Mouse (Mus musculus): Measurements from ENCODE around the gene Afg1l. TPM values are rescaled to one million over a fixed set of nuclear protein-coding genes. Genes with fewer than 3 reads are reported as not detected.

Afg1l gene
- polyA plus RNA-seq, 1 experiment from 2014 or later, result 13.4 TPM

DNA sequence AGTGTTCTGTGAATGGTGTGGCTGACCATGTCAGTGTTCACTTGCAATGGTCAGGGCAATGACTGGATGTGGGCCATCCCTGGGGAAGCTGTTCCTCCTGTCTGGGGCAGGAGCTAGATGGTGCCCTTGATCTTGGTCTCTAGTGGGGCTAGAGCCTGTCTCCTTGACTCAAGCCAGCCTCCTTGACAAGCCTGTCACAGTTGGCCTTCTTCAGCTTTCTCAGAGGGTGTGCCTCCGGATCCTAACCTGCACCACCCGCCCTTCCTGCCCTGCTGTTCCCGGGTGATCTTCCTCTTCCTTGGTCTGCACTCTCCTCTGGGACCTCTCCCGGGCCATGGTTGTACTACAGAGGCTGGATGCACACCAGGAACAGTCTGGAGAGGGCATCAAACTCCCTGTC, 177.6 kb downstream of the Afg1l start:
- 51% methylated on average over 4 of the region's 4 CpGs for WGBS (ENCODE audit: insufficient replicate concordance)
- Histone ChIP-seq H3K9me3 (replicated peaks; ENCODE audit: control insufficient read depth, low read length) (peaks cover 5% of the 10 kb centered on the region; the same call in 1 of the 2 replicates), H3K4me3 (ENCODE audit: low read depth, low read length) (no peak overlapping the region), H3K4me2 (no peak overlapping the region), H3K4me1 (ENCODE audit: control insufficient read depth, insufficient read depth, low read length) (no peaks in the 10 kb centered on the region), H3K27ac (ENCODE audit: low read depth, low read length) (no peak overlapping the region), H3K36me3 (ENCODE audit: control insufficient read depth, insufficient read depth, low read length) (no peaks in the 10 kb centered on the region), H3K9ac (ENCODE audit: low read depth, low read length) (no peak overlapping the region), H3K27me3 (ENCODE audit: control insufficient read depth, insufficient read depth, low read length) (no peaks in the 10 kb centered on the region; the same call in 1 of the 2 replicates)
- ATAC-seq (replicated peaks; ENCODE audit: insufficient number of reproducible peaks, low FRiP score, low TSS enrichment), result no peak

DNA sequence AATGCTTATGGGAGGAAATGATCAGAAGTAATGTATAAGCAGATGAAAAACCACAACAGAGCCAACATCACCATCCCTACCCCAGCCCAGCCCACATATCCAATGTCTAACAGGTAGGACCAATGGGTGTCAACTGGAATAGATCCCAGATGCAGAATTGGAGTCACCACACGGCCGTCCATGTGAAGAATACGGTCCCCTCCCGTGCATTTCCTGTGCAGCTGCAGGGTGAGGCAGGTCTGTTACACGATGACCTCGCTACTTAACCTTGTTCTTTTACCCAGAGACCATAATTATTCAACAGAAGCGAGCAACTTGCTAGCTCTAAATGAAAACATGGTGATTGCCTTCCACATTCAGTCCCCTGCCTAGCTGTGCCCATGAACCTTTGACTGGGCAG, 178.4 kb downstream of the Afg1l start:
- H3K9ac ChIP-seq (ENCODE audit: low read depth, low read length), result no peak overlapping the region
- H3K4me2 ChIP-seq, result no peak overlapping the region
- ATAC-seq (replicated peaks; ENCODE audit: insufficient number of reproducible peaks, low FRiP score, low TSS enrichment), result no peak
- no peaks in the 10 kb centered on the region; the same call in 1 of the 2 replicates for H3K27me3 ChIP-seq (ENCODE audit: control insufficient read depth, insufficient read depth, low read length)
- H3K36me3 ChIP-seq (ENCODE audit: control insufficient read depth, insufficient read depth, low read length), result no peaks in the 10 kb centered on the region
- 63% methylated on average over 7 of the region's 7 CpGs for WGBS (ENCODE audit: insufficient replicate concordance)
- peaks cover 5% of the 10 kb centered on the region; the same call in 1 of the 2 replicates for H3K9me3 ChIP-seq (replicated peaks; ENCODE audit: control insufficient read depth, low read length)
- H3K4me3 ChIP-seq (ENCODE audit: low read depth, low read length), result no peak overlapping the region
- H3K4me1 ChIP-seq (ENCODE audit: control insufficient read depth, insufficient read depth, low read length), result no peaks in the 10 kb centered on the region
- no peak overlapping the region for H3K27ac ChIP-seq (ENCODE audit: low read depth, low read length)

DNA sequence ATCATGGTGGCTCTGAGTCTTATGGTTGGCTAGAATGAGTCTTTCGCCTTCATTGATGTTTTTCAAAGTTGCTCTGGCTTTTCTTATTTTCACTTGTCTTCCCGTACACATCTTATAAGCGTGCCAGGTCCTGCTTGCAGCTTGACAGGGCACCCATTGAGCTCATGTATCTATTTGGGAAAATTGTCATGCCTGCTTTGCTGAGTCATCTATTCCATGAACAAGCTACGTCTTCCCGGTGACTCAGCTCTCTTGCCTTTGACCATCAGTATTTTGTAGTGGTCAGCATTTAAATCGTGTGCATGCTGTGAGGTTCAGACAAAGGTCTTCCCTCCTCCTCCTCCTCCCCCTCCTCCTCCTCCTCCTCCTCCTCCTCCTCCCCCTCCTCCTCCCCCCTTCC, 178.9 kb downstream of the Afg1l start:
- H3K27me3 ChIP-seq (ENCODE audit: control insufficient read depth, insufficient read depth, low read length), result no peaks in the 10 kb centered on the region; the same call in 1 of the 2 replicates
- H3K36me3 ChIP-seq (ENCODE audit: control insufficient read depth, insufficient read depth, low read length), result no peaks in the 10 kb centered on the region
- peaks cover 5% of the 10 kb centered on the region; the same call in 1 of the 2 replicates for H3K9me3 ChIP-seq (replicated peaks; ENCODE audit: control insufficient read depth, low read length)
- WGBS (ENCODE audit: insufficient replicate concordance), result 78% methylated on average over 6 of the region's 6 CpGs
- H3K27ac ChIP-seq (ENCODE audit: low read depth, low read length), result no peak overlapping the region
- H3K4me2 ChIP-seq, result no peak overlapping the region
- H3K4me1 ChIP-seq (ENCODE audit: control insufficient read depth, insufficient read depth, low read length), result no peaks in the 10 kb centered on the region
- H3K9ac ChIP-seq (ENCODE audit: low read depth, low read length), result no peak overlapping the region
- H3K4me3 ChIP-seq (ENCODE audit: low read depth, low read length), result no peak overlapping the region
- no peak for ATAC-seq (replicated peaks; ENCODE audit: insufficient number of reproducible peaks, low FRiP score, low TSS enrichment)

DNA sequence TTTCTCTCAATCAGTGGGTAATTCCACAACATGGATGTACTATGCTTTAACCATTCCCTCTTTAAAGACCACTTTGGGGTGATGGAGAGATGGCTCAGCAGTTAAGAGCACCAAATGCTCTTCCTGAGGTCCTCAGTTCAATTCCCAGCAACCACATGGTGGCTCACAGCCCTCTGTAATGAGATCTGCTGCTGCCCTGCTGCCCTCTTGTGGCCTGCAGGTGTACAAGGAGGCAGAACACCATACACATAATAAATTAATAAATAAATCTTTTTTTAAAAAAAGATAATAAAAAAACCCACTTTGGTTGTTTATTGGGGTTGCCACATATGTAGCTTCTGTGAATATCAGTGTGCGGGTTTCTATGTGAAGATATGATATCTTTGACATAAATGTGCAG, 180.4 kb downstream of the Afg1l start:
- Histone ChIP-seq H3K27me3 (ENCODE audit: control insufficient read depth, insufficient read depth, low read length) (no peaks in the 10 kb centered on the region), H3K4me1 (ENCODE audit: control insufficient read depth, insufficient read depth, low read length) (peaks cover 4% of the 10 kb centered on the region; the same call in 1 of the 2 replicates), H3K27ac (ENCODE audit: low read depth, low read length) (no peak overlapping the region), H3K36me3 (ENCODE audit: control insufficient read depth, insufficient read depth, low read length) (no peaks in the 10 kb centered on the region), H3K4me2 (no peak overlapping the region), H3K4me3 (ENCODE audit: low read depth, low read length) (no peak overlapping the region), H3K9ac (ENCODE audit: low read depth, low read length) (no peak overlapping the region), H3K9me3 (replicated peaks; ENCODE audit: control insufficient read depth, low read length) (peaks cover 5% of the 10 kb centered on the region; the same call in 1 of the 2 replicates)
- ATAC-seq (replicated peaks; ENCODE audit: insufficient number of reproducible peaks, low FRiP score, low TSS enrichment), result no peak
- WGBS (ENCODE audit: insufficient replicate concordance), result 68% methylated on average over 1 of the region's 1 CpGs

DNA sequence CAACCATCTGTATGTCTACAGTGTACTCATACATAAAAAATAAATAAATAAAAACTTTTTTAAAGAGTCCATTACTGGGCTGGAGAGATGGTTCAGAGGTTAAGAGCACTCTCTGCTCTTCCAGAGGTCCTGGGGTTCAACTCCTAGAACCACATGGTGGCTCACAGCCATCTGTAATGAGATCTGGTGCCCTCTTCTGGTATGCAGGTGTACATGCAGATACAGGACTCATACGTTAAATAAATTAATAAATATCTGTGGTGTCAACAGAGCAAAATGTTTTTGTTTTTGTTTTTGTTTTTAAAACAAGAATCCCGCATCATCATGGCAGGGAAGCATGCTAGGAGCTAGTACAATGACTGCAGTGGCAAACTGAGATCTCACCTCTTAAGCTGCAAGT, 181.3 kb downstream of the Afg1l start:
- no peak overlapping the region for H3K9ac ChIP-seq (ENCODE audit: low read depth, low read length)
- no peak overlapping the region for H3K4me3 ChIP-seq (ENCODE audit: low read depth, low read length)
- peaks cover 5% of the 10 kb centered on the region; the same call in 1 of the 2 replicates for H3K9me3 ChIP-seq (replicated peaks; ENCODE audit: control insufficient read depth, low read length)
- no peak overlapping the region for H3K27ac ChIP-seq (ENCODE audit: low read depth, low read length)
- 79% methylated on average over 2 of the region's 2 CpGs for WGBS (ENCODE audit: insufficient replicate concordance)
- H3K36me3 ChIP-seq (ENCODE audit: control insufficient read depth, insufficient read depth, low read length), result no peaks in the 10 kb centered on the region
- H3K4me2 ChIP-seq, result no peak overlapping the region
- ATAC-seq (replicated peaks; ENCODE audit: insufficient number of reproducible peaks, low FRiP score, low TSS enrichment), result no peak
- peaks cover 4% of the 10 kb centered on the region; the same call in 1 of the 2 replicates for H3K4me1 ChIP-seq (ENCODE audit: control insufficient read depth, insufficient read depth, low read length)
- H3K27me3 ChIP-seq (ENCODE audit: control insufficient read depth, insufficient read depth, low read length), result no peaks in the 10 kb centered on the region

DNA sequence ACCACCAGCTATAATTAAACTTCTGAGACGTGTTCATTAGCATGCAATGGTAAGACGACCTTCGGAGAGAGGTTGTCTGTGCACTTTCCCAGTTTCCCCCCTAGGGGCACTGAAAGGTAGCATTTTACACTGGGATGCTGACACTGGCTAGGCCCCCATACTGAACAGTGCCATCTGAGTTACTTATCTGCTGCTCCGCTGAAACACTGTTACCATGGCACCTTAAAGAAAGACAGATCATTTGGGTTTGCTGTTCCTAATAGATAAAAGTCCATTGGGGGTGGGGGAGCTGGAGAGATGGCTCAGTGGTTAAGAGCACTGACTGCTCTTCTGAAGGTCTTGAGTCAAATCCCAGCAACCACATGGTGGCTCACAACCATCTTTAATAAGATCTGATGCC, 181.8 kb downstream of the Afg1l start:
- WGBS (ENCODE audit: insufficient replicate concordance), result 52% methylated on average over 4 of the region's 4 CpGs
- Histone ChIP-seq H3K36me3 (ENCODE audit: control insufficient read depth, insufficient read depth, low read length) (no peaks in the 10 kb centered on the region), H3K4me3 (ENCODE audit: low read depth, low read length) (no peak overlapping the region), H3K4me1 (ENCODE audit: control insufficient read depth, insufficient read depth, low read length) (peaks cover 4% of the 10 kb centered on the region; the same call in 1 of the 2 replicates), H3K27ac (ENCODE audit: low read depth, low read length) (no peak overlapping the region), H3K9me3 (replicated peaks; ENCODE audit: control insufficient read depth, low read length) (peaks cover 5% of the 10 kb centered on the region; the same call in 1 of the 2 replicates), H3K4me2 (no peak overlapping the region), H3K27me3 (ENCODE audit: control insufficient read depth, insufficient read depth, low read length) (no peaks in the 10 kb centered on the region), H3K9ac (ENCODE audit: low read depth, low read length) (no peak overlapping the region)
- no peak for ATAC-seq (replicated peaks; ENCODE audit: insufficient number of reproducible peaks, low FRiP score, low TSS enrichment)

DNA sequence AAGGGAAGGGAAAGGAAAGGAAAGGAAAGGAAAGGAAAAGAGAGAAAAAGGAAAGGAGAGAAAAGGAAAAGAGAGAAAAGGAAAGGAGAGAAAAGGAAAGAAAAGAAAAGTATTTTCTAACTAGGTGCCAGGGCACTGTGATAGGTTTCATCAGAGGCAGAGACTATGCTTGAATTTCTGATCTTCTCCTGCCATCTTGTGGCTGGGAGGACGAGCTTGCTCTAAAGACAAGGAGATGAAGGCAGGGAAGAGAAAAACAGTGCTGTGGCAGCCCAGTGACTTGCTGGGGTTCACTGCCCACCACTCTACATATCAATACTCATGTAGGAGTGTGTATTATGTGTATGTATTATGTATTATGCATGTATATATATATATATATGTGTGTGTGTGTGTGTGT, 183.3 kb downstream of the Afg1l start:
- no peak overlapping the region for H3K4me2 ChIP-seq
- no peaks in the 10 kb centered on the region for H3K27me3 ChIP-seq (ENCODE audit: control insufficient read depth, insufficient read depth, low read length)
- H3K36me3 ChIP-seq (ENCODE audit: control insufficient read depth, insufficient read depth, low read length), result no peaks in the 10 kb centered on the region
- peaks cover 4% of the 10 kb centered on the region; the same call in 1 of the 2 replicates for H3K4me1 ChIP-seq (ENCODE audit: control insufficient read depth, insufficient read depth, low read length)
- H3K4me3 ChIP-seq (ENCODE audit: low read depth, low read length), result no peak overlapping the region
- no peak for ATAC-seq (replicated peaks; ENCODE audit: insufficient number of reproducible peaks, low FRiP score, low TSS enrichment)
- H3K9ac ChIP-seq (ENCODE audit: low read depth, low read length), result no peak overlapping the region
- H3K9me3 ChIP-seq (replicated peaks; ENCODE audit: control insufficient read depth, low read length), result peaks cover 5% of the 10 kb centered on the region; the same call in 1 of the 2 replicates
- 0% methylated on average over 1 of the region's 1 CpGs for WGBS (ENCODE audit: insufficient replicate concordance)
- H3K27ac ChIP-seq (ENCODE audit: low read depth, low read length), result no peak overlapping the region

DNA sequence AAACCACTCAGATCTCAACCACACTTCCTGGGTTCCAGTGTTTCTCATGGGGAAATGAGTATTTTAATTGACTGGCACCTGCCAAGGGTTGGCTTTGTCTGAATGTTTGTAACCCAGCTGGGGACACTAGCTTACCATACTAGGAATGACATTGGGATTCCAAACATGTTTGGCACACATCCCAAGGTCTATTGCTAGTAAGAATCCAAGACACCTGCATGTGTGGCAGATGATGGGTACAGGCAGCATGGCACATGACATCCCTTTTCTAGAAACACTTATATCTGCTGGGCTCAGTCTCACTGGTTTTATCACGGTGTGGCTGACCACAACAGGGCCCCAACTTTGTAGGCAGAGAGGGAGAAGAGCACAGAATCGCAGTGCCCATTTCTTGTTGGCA, 184.0 kb downstream of the Afg1l start:
- no peak overlapping the region for H3K9ac ChIP-seq (ENCODE audit: low read depth, low read length)
- no peaks in the 10 kb centered on the region for H3K36me3 ChIP-seq (ENCODE audit: control insufficient read depth, insufficient read depth, low read length)
- no peaks in the 10 kb centered on the region for H3K27me3 ChIP-seq (ENCODE audit: control insufficient read depth, insufficient read depth, low read length)
- peaks cover 5% of the 10 kb centered on the region; the same call in 1 of the 2 replicates for H3K9me3 ChIP-seq (replicated peaks; ENCODE audit: control insufficient read depth, low read length)
- no peak for ATAC-seq (replicated peaks; ENCODE audit: insufficient number of reproducible peaks, low FRiP score, low TSS enrichment)
- no peak overlapping the region for H3K4me2 ChIP-seq
- H3K27ac ChIP-seq (ENCODE audit: low read depth, low read length), result no peak overlapping the region
- peaks cover 4% of the 10 kb centered on the region; the same call in 1 of the 2 replicates for H3K4me1 ChIP-seq (ENCODE audit: control insufficient read depth, insufficient read depth, low read length)
- H3K4me3 ChIP-seq (ENCODE audit: low read depth, low read length), result no peak overlapping the region
- WGBS (ENCODE audit: insufficient replicate concordance), result 58% methylated on average over 2 of the region's 2 CpGs

DNA sequence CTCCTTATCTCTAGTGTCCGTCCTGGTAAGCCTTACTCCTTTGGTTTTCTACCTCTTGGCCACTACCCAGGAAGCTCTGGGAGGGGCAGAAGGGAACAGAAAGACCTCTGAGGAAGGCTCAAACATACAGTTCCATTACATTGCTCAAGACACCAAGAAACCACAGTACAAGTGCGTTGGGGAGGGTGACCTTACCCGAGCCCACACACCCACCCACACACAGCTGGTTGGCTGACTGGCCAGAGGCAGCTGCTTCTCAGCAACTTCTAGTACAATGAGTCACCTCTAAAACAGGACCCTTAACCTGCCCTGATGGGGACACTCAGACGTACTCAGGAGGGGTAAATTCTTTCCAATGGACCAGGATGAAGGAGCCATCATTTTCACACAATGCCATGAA, 184.5 kb downstream of the Afg1l start:
- Histone ChIP-seq H3K9me3 (replicated peaks; ENCODE audit: control insufficient read depth, low read length) (peaks cover 5% of the 10 kb centered on the region; the same call in 1 of the 2 replicates), H3K36me3 (ENCODE audit: control insufficient read depth, insufficient read depth, low read length) (no peaks in the 10 kb centered on the region), H3K4me2 (no peak overlapping the region), H3K4me1 (ENCODE audit: control insufficient read depth, insufficient read depth, low read length) (peaks cover 4% of the 10 kb centered on the region; the same call in 1 of the 2 replicates), H3K27ac (ENCODE audit: low read depth, low read length) (no peak overlapping the region), H3K4me3 (ENCODE audit: low read depth, low read length) (no peak overlapping the region), H3K27me3 (ENCODE audit: control insufficient read depth, insufficient read depth, low read length) (no peaks in the 10 kb centered on the region), H3K9ac (ENCODE audit: low read depth, low read length) (no peak overlapping the region)
- 44% methylated on average over 4 of the region's 4 CpGs for WGBS (ENCODE audit: insufficient replicate concordance)
- ATAC-seq (replicated peaks; ENCODE audit: insufficient number of reproducible peaks, low FRiP score, low TSS enrichment), result no peak

Measured in heart, embryonic 11.5 days (tissue).